Mouse (Mus musculus): ENCODE data around the gene Pald1.

- no peak for TF ChIP-seq POLR2A (IDR thresholded peaks at IDR 0.05; ENCODE audit: control insufficient read depth, extremely low read depth, insufficient read depth, low read length, poor library complexity)
- no peak for TF ChIP-seq CTCF (IDR thresholded peaks at IDR 0.05; ENCODE audit: borderline replicate concordance, control insufficient read depth, extremely low read depth, insufficient read depth, low read length, poor library complexity)
Observed at GRCm38 (mm10) chr10:61277051-61277450, 106.3 kb downstream of the Pald1 start.

Measured in thymus, adult 2 months (tissue).